Mouse (Mus musculus): ENCODE results near the gene Ucma.
"Not testable (repeated sequence)": the region's sequence is repeated elsewhere in the genome, so short reads cannot be mapped to it uniquely, and the experiment has no call there.

Gene Ucma

GRCm38 (mm10) chr2:4975807-4976206 lies at the start of gene Ucma:
Gene Ucma, plus strand, starts transcription at chr2:4976122.
- DNase-seq, result no peak

- no peak for DNase-seq
Observed at GRCm38 (mm10) chr2:4927391-4927790, 48.5 kb upstream of the Ucma start.

- DNase-seq, result no peak
Observed at GRCm38 (mm10) chr2:4929230-4929629, 46.7 kb upstream of the Ucma start.

GRCm38 (mm10) chr2:4934516-4934915 lies 41.4 kb upstream of the Ucma start:
- DNase-seq, result no peak

- DNase-seq, result no peak
Observed at GRCm38 (mm10) chr2:4937931-4938330, 38.0 kb upstream of the Ucma start.

- no peak for DNase-seq
Observed at GRCm38 (mm10) chr2:4940861-4941260, 35.1 kb upstream of the Ucma start.

- DNase-seq, result not testable (repeated sequence)
Observed at GRCm38 (mm10) chr2:4949691-4950090, 26.2 kb upstream of the Ucma start.

- DNase-seq, result no peak
Observed at GRCm38 (mm10) chr2:4950986-4951385, 24.9 kb upstream of the Ucma start.

GRCm38 (mm10) chr2:4954216-4954760 lies 21.6 kb upstream of the Ucma start:
- DNase-seq, result no peak

GRCm38 (mm10) chr2:4958039-4958438 lies 17.9 kb upstream of the Ucma start:
- no peak for DNase-seq

GRCm38 (mm10) chr2:4967806-4968205 lies 8.1 kb upstream of the Ucma start:
- no peak for DNase-seq

GRCm38 (mm10) chr2:4969083-4969482 lies 6.8 kb upstream of the Ucma start:
- DNase-seq, result no peak

GRCm38 (mm10) chr2:4978091-4978490 lies 2.2 kb downstream of the Ucma start:
- DNase-seq, result no peak

GRCm38 (mm10) chr2:4983987-4984386 lies 8.1 kb downstream of the Ucma start:
- no peak for DNase-seq

GRCm38 (mm10) chr2:4985000-4985399 lies 9.1 kb downstream of the Ucma start:
- no peak for DNase-seq

- no peak for DNase-seq
Observed at GRCm38 (mm10) chr2:4986798-4987197, 10.9 kb downstream of the Ucma start.

GRCm38 (mm10) chr2:4987388-4988180 lies 11.7 kb downstream of the Ucma start:
- DNase-seq, result no peak

- peak; percentile 5 for DNase-seq
Observed at GRCm38 (mm10) chr2:4988826-4989424, 13.0 kb downstream of the Ucma start.

GRCm38 (mm10) chr2:4993584-4993983 lies 17.7 kb downstream of the Ucma start:
- no peak for DNase-seq

GRCm38 (mm10) chr2:4994436-4994835 lies 18.5 kb downstream of the Ucma start:
- no peak for DNase-seq

GRCm38 (mm10) chr2:4995646-4996045 lies 19.7 kb downstream of the Ucma start:
- DNase-seq, result no peak

- no peak for DNase-seq
Observed at GRCm38 (mm10) chr2:4996421-4996824, 20.5 kb downstream of the Ucma start.

- DNase-seq, result no peak
Observed at GRCm38 (mm10) chr2:4998905-4999304, 23.0 kb downstream of the Ucma start.

GRCm38 (mm10) chr2:5001266-5001665 lies 25.3 kb downstream of the Ucma start:
- DNase-seq, result no peak
